Mouse (Mus musculus) hindbrain, embryonic 16.5 days (tissue): ENCODE results near the gene Crat. TPM values are rescaled to one million over a fixed set of nuclear protein-coding genes. Genes with fewer than 3 reads are reported as not detected.
A peak's percentile ranks its signal among the peaks of the same experiment; 100 is the strongest.

Experiments
- ATAC-seq: fragments of 200-750 bp; cut with Nextera tagmentation; 2 replicates; pipeline ENCODE4 v1.8.0; 2017; ENCODE audit warnings: moderate TSS enrichment, moderate library complexity
- H3K27ac ChIP-seq: fragments of 300-500 bp; sonication (generic); 2 replicates; pipeline ENCODE4 v1.5.1; 2014; ENCODE audit warnings: low read depth, mild to moderate bottlenecking, control low read depth, low read length, moderate library complexity
- H3K27me3 ChIP-seq: fragments of 300-500 bp; sonication (generic); replicated peaks from 2 replicates; pipeline ENCODE4 v1.6.1; 2014; ENCODE audit warnings: low read length; ENCODE audit not compliant: control insufficient read depth, insufficient read depth
- H3K36me3 ChIP-seq: fragments of 300-500 bp; sonication (generic); 2 replicates; pipeline ENCODE4 v1.6.1; 2014; ENCODE audit warnings: mild to moderate bottlenecking, low read length, moderate library complexity, mixed read lengths; ENCODE audit not compliant: control insufficient read depth, insufficient read depth
- H3K4me1 ChIP-seq: fragments of 300-500 bp; sonication (generic); 2 replicates; pipeline ENCODE4 v1.6.1; 2014; ENCODE audit warnings: low read depth, low read length; ENCODE audit not compliant: control insufficient read depth, insufficient read depth
- H3K4me2 ChIP-seq: fragments of 300-500 bp; sonication (generic); 2 replicates; pipeline ENCODE4 v1.6.1; 2014; ENCODE audit warnings: mild to moderate bottlenecking, low read length, control low read depth, moderate library complexity
- H3K4me3 ChIP-seq: fragments of 300-500 bp; sonication (generic); 2 replicates; pipeline ENCODE4 v1.5.1; 2014; ENCODE audit warnings: mild to moderate bottlenecking, low read length, control low read depth, moderate library complexity
- H3K9ac ChIP-seq: fragments of 300-500 bp; sonication (generic); 2 replicates; pipeline ENCODE4 v1.6.1; 2014; ENCODE audit warnings: low read depth, mild to moderate bottlenecking, control low read depth, low read length, moderate library complexity
- H3K9me3 ChIP-seq: fragments of 300-500 bp; sonication (generic); 2 replicates; pipeline ENCODE4 v1.6.1; 2014; ENCODE audit warnings: mild to moderate bottlenecking, low read length, moderate library complexity; ENCODE audit not compliant: control insufficient read depth
- WGBS: fragments of 180-500 bp; shearing (Covaris S2); extraction: QIAGEN DNeasy Blood & Tissue Kit; methylation state at CpG from one replicate; pipeline ENCODE4 v1.1.7; 2014; 5-methylcytosine and 5-hydroxymethylcytosine counted together
- polyA plus RNA-seq: library from polyadenylated mRNA; unstranded; fragments of >200 nt; fragmentation: Nextera tagmentation; extraction: Ambion mirVana; gene quantifications from 2 replicates; pipeline ENCODE4 v1.2.1, GENCODE M21; 2015

Gene Crat
- polyA plus RNA-seq, 1 experiment from 2014 or later: 25.4 TPM

GRCm38 (mm10) chr2:30441518-30442497 lies 26.2 kb upstream of the Crat start:
- H3K36me3 ChIP-seq: peaks cover 27% of the 10 kb centered on the region
- peak overlapping the region; percentile 12 for H3K4me3 ChIP-seq
- 2% methylated on average over 15 of the region's 15 CpGs for WGBS
- no peaks in the 10 kb centered on the region for H3K27me3 ChIP-seq
- peak overlapping the region; percentile 47 for H3K4me2 ChIP-seq
- ATAC-seq: peak; percentile 69
- H3K9ac ChIP-seq: peak overlapping the region; percentile 56
- H3K9me3 ChIP-seq: no peaks in the 10 kb centered on the region
- peaks cover 32% of the 10 kb centered on the region for H3K4me1 ChIP-seq
- peak overlapping the region; percentile 96 for H3K27ac ChIP-seq

- H3K27me3 ChIP-seq: no peaks in the 10 kb centered on the region
- H3K4me2 ChIP-seq: peak overlapping the region; percentile 21; the same call in 1 of the 2 replicates
- H3K9ac ChIP-seq: peak overlapping the region; percentile 56
- ATAC-seq: peak; percentile 58
- 12% methylated on average over 12 of the region's 12 CpGs for WGBS
- peaks cover 25% of the 10 kb centered on the region for H3K36me3 ChIP-seq
- H3K9me3 ChIP-seq: no peaks in the 10 kb centered on the region
- peaks cover 32% of the 10 kb centered on the region for H3K4me1 ChIP-seq
- no peak overlapping the region for H3K4me3 ChIP-seq
- peak overlapping the region; percentile 96 for H3K27ac ChIP-seq
Observed at GRCm38 (mm10) chr2:30440701-30441517, 25.3 kb upstream of the Crat start.

GRCm38 (mm10) chr2:30440211-30440700 lies 24.6 kb upstream of the Crat start:
- H3K27me3 ChIP-seq: no peaks in the 10 kb centered on the region
- H3K4me3 ChIP-seq: no peak overlapping the region
- ATAC-seq: no peak
- H3K27ac ChIP-seq: peak overlapping the region; percentile 96
- peak overlapping the region; percentile 25; the same call in 1 of the 2 replicates for H3K9ac ChIP-seq
- WGBS: 39% methylated on average over 3 of the region's 3 CpGs
- H3K4me1 ChIP-seq: peaks cover 32% of the 10 kb centered on the region
- no peaks in the 10 kb centered on the region for H3K9me3 ChIP-seq
- H3K4me2 ChIP-seq: no peak overlapping the region
- peaks cover 25% of the 10 kb centered on the region for H3K36me3 ChIP-seq

- ATAC-seq: no peak
- H3K4me1 ChIP-seq: peaks cover 32% of the 10 kb centered on the region
Observed at GRCm38 (mm10) chr2:30439631-30440030, 24.0 kb upstream of the Crat start.

GRCm38 (mm10) chr2:30437791-30438190 lies 22.2 kb upstream of the Crat start:
- no peak overlapping the region for H3K9ac ChIP-seq
- WGBS: 97% methylated on average over 4 of the region's 4 CpGs
- no peaks in the 10 kb centered on the region for H3K9me3 ChIP-seq
- no peak overlapping the region for H3K27ac ChIP-seq
- no peak overlapping the region for H3K4me2 ChIP-seq
- peaks cover 27% of the 10 kb centered on the region for H3K4me1 ChIP-seq
- H3K27me3 ChIP-seq: no peaks in the 10 kb centered on the region
- no peak for ATAC-seq
- H3K4me3 ChIP-seq: no peak overlapping the region
- H3K36me3 ChIP-seq: peaks cover 23% of the 10 kb centered on the region

More at GRCm38 (mm10) chr2:30439631-30440030, 24.0 kb upstream of the Crat start:
- Histone ChIP-seq H3K4me2 (no peak overlapping the region), H3K9ac (no peak overlapping the region), H3K27me3 (no peaks in the 10 kb centered on the region), H3K36me3 (peaks cover 25% of the 10 kb centered on the region), H3K4me3 (no peak overlapping the region), H3K27ac (no peak overlapping the region), H3K9me3 (no peaks in the 10 kb centered on the region)
- 90% methylated on average over 6 of the region's 6 CpGs for WGBS

GRCm38 (mm10) chr2:30436809-30437208 lies 21.2 kb upstream of the Crat start:
- Histone ChIP-seq H3K27ac (no peak overlapping the region), H3K4me1 (peaks cover 17% of the 10 kb centered on the region), H3K4me3 (no peak overlapping the region), H3K27me3 (no peaks in the 10 kb centered on the region), H3K9ac (no peak overlapping the region), H3K9me3 (no peaks in the 10 kb centered on the region), H3K4me2 (no peak overlapping the region), H3K36me3 (peaks cover 28% of the 10 kb centered on the region)
- 74% methylated on average over 4 of the region's 4 CpGs for WGBS
- ATAC-seq: no peak

- peak; percentile 9; the same call in 1 of the 2 replicates for ATAC-seq
Observed at GRCm38 (mm10) chr2:30436156-30436545, 20.5 kb upstream of the Crat start.

GRCm38 (mm10) chr2:30435326-30436155 lies 19.9 kb upstream of the Crat start:
- Histone ChIP-seq H3K4me1 (peaks cover 5% of the 10 kb centered on the region), H3K36me3 (peaks cover 35% of the 10 kb centered on the region), H3K9me3 (no peaks in the 10 kb centered on the region), H3K27me3 (no peaks in the 10 kb centered on the region), H3K4me3 (no peak overlapping the region), H3K9ac (no peak overlapping the region), H3K4me2 (no peak overlapping the region), H3K27ac (no peak overlapping the region)
- WGBS: 62% methylated on average over 5 of the region's 5 CpGs
- peak; percentile 69 for ATAC-seq

More at GRCm38 (mm10) chr2:30436156-30436545, 20.5 kb upstream of the Crat start:
- Histone ChIP-seq H3K27ac (no peak overlapping the region), H3K9me3 (no peaks in the 10 kb centered on the region), H3K4me2 (no peak overlapping the region), H3K9ac (no peak overlapping the region), H3K27me3 (no peaks in the 10 kb centered on the region), H3K4me3 (no peak overlapping the region), H3K36me3 (peaks cover 35% of the 10 kb centered on the region), H3K4me1 (peaks cover 10% of the 10 kb centered on the region)
- 80% methylated on average over 5 of the region's 5 CpGs for WGBS
